Mouse (Mus musculus): Measurements from ENCODE around the gene Sod1.
A peak's percentile ranks its signal among the peaks of the same experiment; 100 is the strongest.

- TF ChIP-seq CTCF (IDR thresholded peaks at IDR 0.05; ENCODE audit: low read depth) (peak; percentile 93), EP300 (IDR thresholded peaks at IDR 0.05; ENCODE audit: low read depth) (peak; percentile 40)
Measured at GRCm38 (mm10) chr16:90197337-90197973, 23.1 kb upstream of the Sod1 start.

Measured in liver, embryonic 14.5 days (tissue).